Mouse (Mus musculus): ENCODE results near the gene Slc7a5.

The Slc7a5 gene

GRCm38 (mm10) chr8:121850018-121850417 is 57.5 kb downstream of the Slc7a5 start:
- peak; percentile 59 for DNase-seq (ENCODE audit: low spot score)

DNA sequence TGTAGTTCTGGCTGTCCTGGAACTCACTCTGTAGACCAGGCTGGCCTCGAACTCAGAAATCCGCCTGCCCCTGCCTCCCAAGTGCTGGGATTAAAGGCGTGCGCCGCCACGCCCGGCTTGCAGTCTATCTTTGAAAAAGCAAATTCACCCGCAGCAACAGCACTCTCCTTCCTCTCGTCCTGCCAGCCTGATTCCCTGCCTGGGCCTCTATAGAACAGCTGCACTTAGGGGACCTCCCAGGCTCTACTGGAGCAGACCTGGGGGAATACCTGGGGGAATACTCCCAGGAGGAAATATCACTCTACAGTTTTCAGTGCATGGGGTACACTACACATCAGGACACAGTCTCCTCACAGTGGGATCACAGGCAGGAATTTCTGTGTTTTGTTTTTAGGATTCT is 58.2 kb downstream of the Slc7a5 start:
- no peak for DNase-seq (ENCODE audit: low spot score)

DNA sequence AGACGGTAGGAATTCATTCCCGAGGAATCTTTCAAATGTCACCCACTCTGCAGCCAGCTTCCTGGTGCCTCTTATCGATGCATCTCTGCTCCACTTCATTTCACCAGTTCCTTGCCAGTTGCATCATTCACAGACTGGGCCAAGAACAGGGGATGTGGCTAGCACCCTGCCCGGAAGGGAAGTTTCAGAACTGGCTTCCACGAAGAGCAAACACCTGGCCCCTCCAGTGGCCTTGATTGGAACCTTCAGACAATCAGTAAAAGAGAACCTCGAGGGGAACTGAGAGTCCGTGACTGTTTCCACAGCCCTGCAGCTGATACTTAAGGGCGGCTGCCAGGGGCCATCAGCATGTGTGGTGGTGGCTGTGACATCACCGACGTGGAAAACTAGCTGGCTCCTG is 59.0 kb downstream of the Slc7a5 start:
- DNase-seq (ENCODE audit: low spot score) = no peak

GRCm38 (mm10) chr8:121847987-121848386 is 59.5 kb downstream of the Slc7a5 start:
- no peak for DNase-seq (ENCODE audit: low spot score)

GRCm38 (mm10) chr8:121847261-121847822 is 60.2 kb downstream of the Slc7a5 start:
- DNase-seq (ENCODE audit: low spot score) = no peak

- no peak for DNase-seq (ENCODE audit: low spot score)
Measured at GRCm38 (mm10) chr8:121846815-121847214, 60.7 kb downstream of the Slc7a5 start.

DNA sequence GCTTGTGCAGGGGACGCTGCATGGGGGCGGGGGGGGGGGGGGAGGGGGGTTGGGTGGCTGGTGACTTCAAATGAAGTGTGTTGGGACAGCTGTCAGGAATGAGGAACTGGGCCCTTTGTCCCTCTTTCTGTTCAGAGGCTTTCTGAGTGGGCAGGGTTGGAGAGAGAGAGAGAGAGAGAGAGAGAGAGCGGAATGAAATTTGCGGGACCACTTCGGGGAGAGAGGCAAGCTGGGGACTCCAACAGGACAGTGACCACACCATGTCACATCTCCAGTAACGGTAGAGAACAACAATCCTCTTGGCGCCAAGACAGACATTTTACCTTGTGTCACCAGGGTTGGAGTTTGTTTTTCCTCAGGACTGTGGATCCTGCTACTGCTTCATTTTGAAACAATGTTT is 62.7 kb downstream of the Slc7a5 start:
- no peak for DNase-seq (ENCODE audit: low spot score)

GRCm38 (mm10) chr8:121843184-121843733 is 64.2 kb downstream of the Slc7a5 start:
- no peak for DNase-seq (ENCODE audit: low spot score)

DNA sequence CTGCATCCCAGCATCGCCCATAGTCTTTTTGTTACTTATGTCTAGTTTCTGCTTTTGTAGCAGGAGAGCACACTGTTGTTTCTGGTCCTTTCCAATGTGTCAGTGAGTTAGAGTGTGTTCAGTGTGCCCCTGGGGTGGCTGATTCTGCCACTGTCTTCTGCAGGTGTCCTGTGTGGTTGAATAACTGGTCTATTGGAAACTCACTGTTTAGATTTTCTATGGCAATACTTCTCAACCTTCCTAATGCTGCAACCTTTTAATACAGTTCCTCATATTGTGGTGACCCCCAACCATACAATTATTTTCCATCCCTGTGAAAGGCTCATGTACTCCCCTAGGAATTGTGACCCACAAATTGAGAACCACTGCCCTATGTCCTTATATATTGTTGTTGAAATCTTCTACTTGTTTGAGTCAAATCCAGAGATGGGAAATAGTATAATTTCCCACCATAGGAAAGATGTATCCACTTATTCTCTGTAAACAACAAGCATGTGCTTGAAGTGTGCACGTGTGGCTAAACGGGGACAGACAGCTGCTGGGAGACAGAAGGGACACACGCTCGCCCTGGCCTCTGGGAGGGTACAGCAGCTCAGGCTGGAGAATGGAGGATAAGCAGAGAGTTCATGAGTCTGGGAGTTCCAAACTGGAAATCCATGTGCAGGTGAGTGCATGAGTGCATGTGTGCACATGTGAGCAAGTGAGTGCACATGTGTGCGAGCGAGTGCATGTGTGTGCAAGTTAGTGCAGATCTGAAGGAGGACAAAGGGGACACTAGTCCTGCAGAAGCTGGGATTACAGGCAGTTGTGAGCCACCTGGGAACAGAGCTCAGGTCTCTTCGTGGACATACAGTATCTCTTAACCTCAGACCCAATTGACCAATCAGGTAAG is 65.2 kb downstream of the Slc7a5 start:
- no peak for DNase-seq (ENCODE audit: low spot score)

GRCm38 (mm10) chr8:121841242-121841641 is 66.3 kb downstream of the Slc7a5 start:
- no peak for DNase-seq (ENCODE audit: low spot score)

DNA sequence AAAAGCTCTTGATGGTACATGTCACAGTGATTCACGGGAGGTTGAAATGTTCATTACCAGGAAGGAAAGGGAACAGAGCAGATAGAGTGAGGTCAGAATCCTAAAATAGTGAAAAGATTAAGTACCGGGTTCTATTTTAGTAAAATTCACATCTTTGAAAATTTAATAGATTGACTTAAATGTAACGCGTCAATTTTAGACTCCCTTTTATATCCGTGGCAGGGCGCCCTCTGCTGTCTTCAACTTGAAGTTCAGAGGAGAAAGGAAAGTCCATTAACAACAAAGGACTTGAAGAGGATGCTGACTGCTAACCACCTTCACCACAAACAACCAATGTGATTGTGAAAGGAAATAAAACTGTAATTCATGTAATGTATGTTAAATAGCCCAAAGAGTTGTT is 75.0 kb downstream of the Slc7a5 start:
- peak; percentile 64 for DNase-seq (ENCODE audit: low spot score)

DNA sequence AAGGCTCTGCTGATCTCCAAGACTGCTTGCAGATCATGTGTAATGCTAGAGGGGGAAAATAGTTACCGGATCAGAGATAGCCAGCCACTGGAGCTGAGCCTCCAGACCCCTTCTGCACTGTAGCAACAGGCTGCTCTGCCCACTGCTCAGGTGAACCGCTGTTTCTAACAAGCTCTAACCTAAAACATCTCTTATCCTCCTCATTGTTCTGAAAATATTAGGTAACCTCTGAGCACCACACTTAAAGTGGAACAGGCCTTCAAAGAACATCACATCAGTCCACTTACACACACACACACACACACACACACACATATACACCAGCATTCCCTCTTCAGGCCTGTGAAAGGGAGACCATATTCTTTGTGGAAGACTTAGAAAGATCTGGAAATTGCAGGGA is 75.4 kb downstream of the Slc7a5 start:
- DNase-seq (ENCODE audit: low spot score) = no peak

Measured in urinary bladder, postnatal 14 days (tissue).